Mouse (Mus musculus) bone marrow macrophage, adult 2 months (primary cell): ENCODE measurements around the gene Mtmr10.

Source experiments
- CTCF ChIP-seq: IDR thresholded peaks from 2 replicates; pipeline ENCODE4 v1.5.1; 2012; ENCODE audit warnings: low read depth, mild to moderate bottlenecking, low read length, moderate library complexity
- POLR2A ChIP-seq: IDR thresholded peaks from 2 replicates; pipeline ENCODE4 v1.6.1; 2012; ENCODE audit warnings: mild to moderate bottlenecking, low read depth, low read length, borderline replicate concordance

DNA sequence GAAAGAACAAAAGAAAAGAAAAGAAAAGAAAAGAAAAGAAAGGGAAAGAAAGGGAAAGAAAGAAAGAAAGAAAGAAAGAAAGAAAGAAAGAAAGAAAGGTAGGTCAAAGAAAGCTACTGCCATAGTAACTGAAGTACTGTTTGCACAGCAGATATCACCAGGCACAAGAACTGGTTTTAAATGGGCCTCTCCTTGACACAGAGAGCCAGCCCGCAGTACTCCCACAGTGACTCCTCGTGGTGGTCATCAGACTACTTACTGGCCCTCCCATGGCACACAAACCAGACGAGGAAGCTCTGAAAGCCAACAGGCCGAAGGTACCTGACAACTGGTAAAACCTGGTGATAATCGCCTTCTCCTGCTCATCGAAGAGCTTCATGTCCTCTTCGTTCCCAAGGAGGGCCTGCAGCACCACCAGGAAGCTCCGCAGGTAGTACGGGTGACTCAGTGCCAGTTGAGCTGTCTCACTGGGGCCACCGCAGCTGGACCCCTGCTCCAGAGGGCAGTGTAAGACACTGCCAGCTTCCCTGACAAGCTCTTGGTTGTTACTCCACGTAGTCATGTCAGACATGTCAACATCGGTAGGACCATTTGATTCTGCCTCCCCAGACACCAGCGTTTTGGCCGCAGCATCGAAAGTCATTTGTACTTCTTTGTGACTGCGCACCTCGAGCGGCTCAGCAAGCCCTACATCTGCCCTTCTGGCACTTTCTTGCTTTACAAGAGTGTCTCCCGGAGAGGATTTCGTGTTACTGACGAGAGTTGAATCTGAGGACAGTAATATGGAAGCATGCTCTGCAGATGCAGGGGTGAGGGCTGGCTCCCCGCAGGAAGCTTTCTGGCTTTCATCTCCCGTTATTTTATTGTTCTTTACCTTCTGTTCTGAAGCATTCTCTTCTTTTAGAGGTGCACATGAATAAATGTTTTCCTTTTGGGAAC, 84.8 kb downstream of the Mtmr10 start:
- no peak for TF ChIP-seq CTCF
- no peak for TF ChIP-seq POLR2A
